Mouse (Mus musculus) embryo, embryonic 11.5 days (tissue): ENCODE measurements at regions not wholly inside any gene's neighbourhood (a gene's known extent, or its start where the extent isn't known, plus 50 kb on each side); places are given as distances from the start of the nearest gene placed in this dataset.

ENCODE experiments used
- DNase-seq: peaks from one replicate; pipeline ENCODE4 v3.0.0-alpha.2; 2012; ENCODE audit warnings: low read depth, low spot score

GRCm38 (mm10) chr1:13941351-13941750 lies 2151.8 kb downstream of the 4930444P10Rik start:
- DNase-seq, result no peak

GRCm38 (mm10) chr1:13938344-13938743 lies 2154.8 kb downstream of the 4930444P10Rik start:
- DNase-seq, result no peak

- DNase-seq, result no peak
Measured at GRCm38 (mm10) chr1:13935938-13936491, 2157.1 kb downstream of the 4930444P10Rik start.

GRCm38 (mm10) chr1:13928679-13929078 lies 2164.4 kb downstream of the 4930444P10Rik start:
- no peak for DNase-seq

DNA sequence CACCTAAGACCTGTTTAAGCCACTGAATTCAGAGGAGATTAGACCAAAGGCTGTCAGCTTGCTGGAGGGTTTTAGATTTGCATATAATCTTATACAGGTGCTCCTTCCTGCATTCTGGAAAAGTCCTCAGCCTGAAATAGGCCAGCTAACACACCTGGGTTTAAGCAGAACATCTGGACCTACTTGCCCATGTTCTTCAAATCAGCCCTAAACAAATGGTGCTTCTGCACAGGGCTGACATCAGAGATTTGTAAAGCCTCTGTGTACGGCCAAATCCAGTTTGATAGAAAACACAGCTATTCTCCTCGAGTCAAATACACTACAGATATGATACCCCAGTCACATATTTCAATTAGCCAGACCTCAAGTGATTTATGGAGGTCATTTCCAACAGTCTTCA lies 2165.2 kb downstream of the 4930444P10Rik start:
- DNase-seq, result no peak

DNA sequence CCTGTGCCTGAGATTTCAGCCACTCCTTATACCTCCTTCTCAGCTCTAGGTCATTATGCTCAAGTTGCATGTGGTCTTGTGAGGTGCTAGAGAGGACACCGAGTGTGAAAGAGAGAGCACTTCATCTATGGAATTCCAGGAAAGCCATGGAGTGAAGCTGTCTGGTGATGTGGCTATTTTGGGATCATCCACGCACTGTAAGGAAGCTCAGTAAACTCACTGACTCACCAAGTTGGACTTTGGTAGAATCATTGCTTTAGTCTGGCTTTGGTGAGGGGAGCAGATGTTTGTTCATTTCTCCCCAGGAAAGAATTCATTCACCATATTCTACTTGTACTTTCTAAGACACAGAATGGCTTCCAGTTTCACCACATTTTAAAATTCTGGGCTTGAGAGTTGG lies 2167.1 kb downstream of the 4930444P10Rik start:
- no peak for DNase-seq

DNA sequence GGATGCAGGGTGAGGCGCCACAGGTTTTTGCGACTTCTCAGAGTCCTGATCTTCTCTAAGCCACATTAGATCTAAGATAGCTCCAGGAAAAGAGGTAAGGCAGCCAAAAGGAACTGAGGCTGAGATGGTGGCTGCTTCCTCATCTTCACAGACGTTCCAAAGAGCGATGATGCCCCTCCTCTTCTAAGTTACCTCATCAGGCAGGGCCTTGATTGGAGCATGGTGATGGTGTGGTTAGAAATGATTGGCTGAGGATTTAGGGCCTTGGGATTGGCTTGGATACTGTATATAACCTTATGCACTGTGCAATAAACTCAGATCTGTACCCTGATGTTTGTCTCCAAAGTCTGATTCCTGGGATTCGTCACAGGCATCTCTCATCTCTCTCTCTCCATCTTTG lies 2177.9 kb downstream of the 4930444P10Rik start:
- no peak for DNase-seq

GRCm38 (mm10) chr1:13879126-13879525 lies 2214.0 kb downstream of the 4930444P10Rik start:
- no peak for DNase-seq

DNA sequence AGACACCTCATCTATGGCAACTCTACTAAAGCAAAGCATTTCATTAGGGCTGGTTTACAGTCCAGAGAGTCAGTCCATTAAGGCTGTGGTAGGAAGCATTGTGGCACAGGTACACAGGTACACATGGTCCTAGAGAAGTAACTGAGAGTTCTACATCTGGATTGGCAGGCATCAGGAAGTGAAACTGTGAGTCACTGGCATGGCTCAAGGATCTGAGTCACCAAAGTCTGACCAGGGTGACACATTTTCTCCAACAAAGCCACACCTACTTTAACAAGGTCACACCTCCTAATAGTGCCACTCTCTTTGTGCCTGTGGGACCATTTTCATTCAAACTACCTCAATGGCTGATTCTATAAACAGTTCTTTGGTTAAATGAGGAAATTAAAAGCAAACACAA lies 2219.2 kb downstream of the 4930444P10Rik start:
- no peak for DNase-seq

GRCm38 (mm10) chr1:13872536-13872935 lies 2220.6 kb downstream of the 4930444P10Rik start:
- no peak for DNase-seq

DNA sequence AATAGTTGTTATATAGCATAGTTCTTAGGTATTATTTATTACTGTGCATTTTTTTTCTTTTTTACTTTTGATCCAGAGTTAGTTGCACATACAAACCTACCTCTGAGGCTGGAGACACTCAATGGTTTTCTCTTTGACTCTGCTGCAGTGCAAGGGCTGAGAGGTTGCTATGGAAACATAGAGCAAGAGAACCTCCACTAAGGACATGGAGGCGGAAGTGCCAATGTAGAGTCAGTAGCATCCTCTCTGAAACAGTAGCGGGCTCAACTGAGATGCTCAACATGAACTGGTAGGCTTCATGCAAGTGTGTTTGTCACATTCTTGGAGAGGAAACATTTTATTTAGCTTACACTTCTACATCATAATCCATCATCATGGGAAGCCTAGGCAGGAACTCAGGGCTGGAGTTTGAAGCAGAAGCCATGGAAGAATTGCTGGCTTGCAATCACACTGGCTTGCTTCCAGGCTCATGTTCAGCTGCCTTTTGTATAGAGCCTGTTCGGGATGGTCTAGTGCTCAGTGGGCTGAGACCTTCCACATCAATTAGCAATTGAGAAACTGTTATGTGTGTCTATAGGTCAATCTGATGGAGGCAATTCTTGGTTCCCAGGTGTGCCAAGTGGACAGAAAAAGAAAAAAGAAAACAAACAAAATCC lies 2222.4 kb downstream of the 4930444P10Rik start:
- DNase-seq, result no peak

DNA sequence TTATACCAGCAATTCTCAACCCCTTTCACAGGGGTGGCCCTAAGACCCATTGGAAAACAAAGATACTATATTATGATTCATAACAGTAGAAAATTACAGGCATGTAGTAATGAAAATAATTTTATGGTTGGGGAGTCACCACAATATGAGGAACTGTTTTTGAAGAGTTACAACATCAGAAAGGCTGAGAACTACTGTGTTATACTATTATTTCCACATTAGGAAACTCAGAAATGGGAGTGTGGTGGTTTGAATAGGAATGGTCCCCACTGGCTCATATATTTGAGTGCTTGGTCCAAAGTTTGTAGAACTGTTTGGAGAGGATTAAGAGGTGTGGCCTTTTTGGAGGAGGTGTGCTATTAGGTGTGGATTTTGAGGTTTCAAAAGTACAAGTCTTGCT lies 2227.4 kb downstream of the 4930444P10Rik start:
- DNase-seq, result no peak

- no peak for DNase-seq
Measured at GRCm38 (mm10) chr1:13863712-13864111, 2229.4 kb downstream of the 4930444P10Rik start.

GRCm38 (mm10) chr1:13861070-13861511 lies 2232.0 kb downstream of the 4930444P10Rik start:
- no peak for DNase-seq

DNA sequence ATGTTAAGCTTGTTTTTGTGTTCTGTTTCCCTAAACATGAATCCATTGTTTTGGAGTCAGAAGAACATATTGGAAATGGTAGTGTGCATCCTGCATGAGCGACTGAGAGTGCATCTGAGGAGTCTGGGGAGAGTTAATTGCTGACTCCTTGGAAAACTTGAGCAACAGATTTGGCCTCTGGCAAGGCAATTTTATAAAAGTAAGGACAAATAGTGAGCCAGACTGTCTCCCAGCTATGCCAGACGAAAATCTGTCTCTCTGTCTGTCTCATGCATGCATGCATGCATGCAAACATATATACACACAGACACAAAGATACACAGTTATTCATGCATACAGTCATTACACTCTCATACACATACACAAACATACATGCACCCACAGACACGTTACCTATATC lies 2232.7 kb downstream of the 4930444P10Rik start:
- DNase-seq, result no peak

GRCm38 (mm10) chr1:13859723-13860122 lies 2233.4 kb downstream of the 4930444P10Rik start:
- DNase-seq, result no peak

DNA sequence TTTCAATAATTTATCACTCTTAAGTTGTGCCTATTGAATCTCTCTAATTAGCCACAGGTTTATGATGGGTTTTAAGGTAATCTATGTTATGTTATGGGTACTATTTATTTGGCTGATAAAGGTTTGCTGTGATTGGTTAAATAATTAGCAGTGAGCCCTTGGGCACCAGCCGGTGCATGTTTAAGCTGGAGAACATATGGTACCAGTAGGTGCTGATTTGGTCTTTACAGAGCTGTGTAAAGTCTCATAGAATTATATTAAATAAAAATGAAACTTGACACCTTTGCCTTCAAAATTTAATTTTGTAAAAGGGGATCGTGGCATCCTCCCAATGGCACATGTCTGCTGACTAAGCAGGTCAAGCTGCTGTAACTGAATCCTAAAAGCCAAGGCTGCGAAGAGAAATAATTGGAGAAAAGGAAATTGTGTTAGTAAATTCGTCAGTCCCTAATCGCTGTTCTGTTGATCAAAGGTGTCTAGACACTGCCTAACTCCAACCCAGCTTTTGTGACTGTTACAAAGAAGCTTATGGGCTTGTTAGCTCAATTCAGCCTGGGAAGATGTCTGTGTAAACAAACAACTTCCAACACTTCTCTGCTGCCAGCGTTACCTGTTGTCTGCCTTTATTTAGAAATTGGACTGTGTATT lies 2234.6 kb downstream of the 4930444P10Rik start:
- DNase-seq, result no peak

GRCm38 (mm10) chr1:13856998-13857397 lies 2236.1 kb downstream of the 4930444P10Rik start:
- no peak for DNase-seq

- no peak for DNase-seq
Measured at GRCm38 (mm10) chr1:13851144-13851543, 2242.0 kb downstream of the 4930444P10Rik start.

DNA sequence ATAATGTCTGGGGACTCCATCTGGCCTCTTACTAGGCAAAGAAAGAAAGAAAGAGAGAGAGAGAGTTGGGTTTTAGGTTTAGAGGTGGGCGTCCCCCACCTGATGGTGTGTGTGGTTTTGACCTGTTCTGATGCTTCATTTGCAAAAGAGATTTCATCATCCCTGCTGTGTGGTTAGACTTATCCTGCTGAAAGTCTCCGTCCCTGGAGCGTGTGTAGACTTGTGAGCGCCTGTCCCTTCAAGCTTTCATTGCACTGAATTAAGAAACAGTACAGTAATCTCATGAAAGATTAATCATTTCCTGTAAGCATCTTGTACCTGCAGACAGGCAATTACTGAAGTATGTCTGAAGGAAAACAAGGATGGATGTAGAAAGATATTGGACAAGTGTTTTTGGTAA lies 2244.1 kb downstream of the 4930444P10Rik start:
- DNase-seq, result no peak

GRCm38 (mm10) chr1:13846336-13846865 lies 2246.7 kb downstream of the 4930444P10Rik start:
- no peak for DNase-seq

- DNase-seq, result no peak
Measured at GRCm38 (mm10) chr1:13840309-13840622, 2252.9 kb downstream of the 4930444P10Rik start.
